Mouse (Mus musculus) midbrain, postnatal 0 days (tissue): ENCODE results near the gene Dusp1. TPM values are rescaled to one million over a fixed set of nuclear protein-coding genes. Genes with fewer than 3 reads are reported as not detected.
A peak's percentile ranks its signal among the peaks of the same experiment; 100 is the strongest.

Source experiments
- ATAC-seq: fragments of 200-750 bp; cut with Nextera tagmentation; 2 replicates; pipeline ENCODE4 v1.8.0; 2017; ENCODE audit warnings: moderate number of reproducible peaks, mild to moderate bottlenecking, moderate TSS enrichment, moderate library complexity; ENCODE audit not compliant: low FRiP score
- DNase-seq: peaks from one replicate; pipeline ENCODE4 v3.0.0-alpha.2; 2015; ENCODE audit warnings: low spot score
- H3K27ac ChIP-seq: fragments of 300-500 bp; sonication (generic); 2 replicates; pipeline ENCODE4 v1.5.1; 2014; ENCODE audit warnings: low read depth, mild to moderate bottlenecking, low read length, mixed read lengths
- H3K27me3 ChIP-seq: fragments of 300-500 bp; sonication (generic); 2 replicates; pipeline ENCODE4 v1.6.1; 2014; ENCODE audit warnings: low read length, control low read depth, mixed read lengths; ENCODE audit not compliant: insufficient read depth
- H3K36me3 ChIP-seq: fragments of 300-500 bp; sonication (generic); 2 replicates; pipeline ENCODE4 v1.6.1; 2014; ENCODE audit warnings: low read length, control low read depth, mixed read lengths; ENCODE audit not compliant: insufficient read depth
- H3K4me1 ChIP-seq: fragments of 300-500 bp; sonication (generic); 2 replicates; pipeline ENCODE4 v1.6.1; 2014; ENCODE audit warnings: mild to moderate bottlenecking, control low read depth, antibody characterized with exemption, low read length, mixed read lengths; ENCODE audit not compliant: insufficient read depth
- H3K4me2 ChIP-seq: fragments of 300-500 bp; sonication (generic); 2 replicates; pipeline ENCODE4 v1.6.1; 2014; ENCODE audit warnings: low read depth, mild to moderate bottlenecking, low read length, mixed read lengths; ENCODE audit not compliant: poor library complexity, severe bottlenecking
- H3K4me3 ChIP-seq: fragments of 300-500 bp; sonication (generic); 2 replicates; pipeline ENCODE4 v1.5.1; 2014; ENCODE audit warnings: low read depth, mild to moderate bottlenecking, low read length, moderate library complexity
- H3K9ac ChIP-seq: fragments of 300-500 bp; sonication (generic); replicated peaks from 2 replicates; pipeline ENCODE4 v1.6.1; 2014; ENCODE audit warnings: mild to moderate bottlenecking, low read length, moderate library complexity, mixed read lengths; ENCODE audit not compliant: poor library complexity, severe bottlenecking
- H3K9me3 ChIP-seq: fragments of 300-500 bp; sonication (generic); 2 replicates; pipeline ENCODE4 v1.6.1; 2016; ENCODE audit warnings: low read length, control low read depth
- CTCF ChIP-seq: IDR thresholded peaks from 2 replicates; pipeline ENCODE4 v1.5.1; 2016; ENCODE audit warnings: antibody characterized with exemption, mild to moderate bottlenecking
- WGBS: fragments of 180-500 bp; shearing (Covaris S2); extraction: QIAGEN DNeasy Blood & Tissue Kit; methylation state at CpG from one replicate; pipeline ENCODE4 v1.1.7; 2014; 5-methylcytosine and 5-hydroxymethylcytosine counted together
- polyA plus RNA-seq: library from polyadenylated mRNA; unstranded; fragments of >200 nt; fragmentation: Nextera tagmentation; extraction: Ambion mirVana; gene quantifications from 2 replicates; pipeline ENCODE4 v1.2.1, GENCODE M21; 2015
- total RNA-seq: library from RNA; depleted of rRNA; stranded (reverse); fragments of >200 nt; gene quantifications from 2 replicates; pipeline ENCODE4 v1.2.3, GENCODE M21; 2014

Gene Dusp1
- total and polyA plus RNA-seq, 2 experiments from 2014 or later, result 26.0 to 46.8 TPM

DNA sequence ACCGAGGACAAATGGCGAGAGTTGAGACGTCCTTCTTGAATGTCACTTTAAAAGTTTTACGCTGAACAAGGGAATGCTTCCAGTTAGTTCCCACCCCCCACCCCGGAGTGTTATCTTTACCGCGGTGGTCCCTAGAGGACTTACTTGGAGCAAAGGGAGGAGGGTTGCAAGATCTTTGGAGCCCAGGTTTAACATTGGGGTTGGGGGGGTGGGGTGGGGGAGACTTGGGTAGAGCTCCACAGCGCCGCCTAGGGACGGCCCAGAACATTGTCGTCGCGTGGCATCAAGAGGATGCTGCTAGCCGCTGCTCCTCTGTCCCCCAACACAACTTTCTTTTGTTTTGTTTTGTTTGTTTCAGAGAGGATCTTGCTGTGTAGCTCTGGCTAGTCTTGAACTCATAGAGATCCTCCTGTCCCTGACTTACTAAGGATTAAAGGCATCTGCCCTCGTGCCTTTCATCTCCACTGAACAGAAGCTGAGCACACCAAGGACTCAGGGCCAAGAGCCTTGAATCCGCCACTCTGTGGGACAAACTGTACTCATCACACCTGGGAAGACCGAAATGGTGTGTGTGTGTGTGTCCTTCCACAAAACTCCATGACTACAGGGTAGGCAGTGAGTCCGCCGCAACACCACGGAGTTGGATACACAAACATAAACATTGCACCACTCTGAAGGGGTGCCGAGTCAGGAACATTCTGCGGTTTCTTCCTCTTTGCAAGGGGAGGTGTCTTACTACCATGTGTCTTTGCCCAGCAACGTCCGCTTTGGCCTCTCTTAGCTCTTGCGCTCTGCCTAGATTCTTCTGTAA is 52.8 kb downstream of the Dusp1 start:
- H3K9me3 ChIP-seq, result no peaks in the 10 kb centered on the region
- peak overlapping the region; percentile 84 for H3K4me3 ChIP-seq
- peaks cover 14% of the 10 kb centered on the region; the same call in 1 of the 2 replicates for H3K4me1 ChIP-seq
- H3K4me2 ChIP-seq, result peak overlapping the region; percentile 79
- DNase-seq (peak; percentile 73), ATAC-seq (peak; percentile 15)
- peak overlapping the region; percentile 94 for H3K27ac ChIP-seq
- no peaks in the 10 kb centered on the region for H3K27me3 ChIP-seq
- 0 out of 2 replicates have a peak, but pooled peaks cover 3% of the 10 kb centered on the region for H3K36me3 ChIP-seq
- TF ChIP-seq CTCF, result peak; percentile 67
- H3K9ac ChIP-seq, result peak overlapping the region; percentile 93
- WGBS, result 27% methylated on average over 25 of the region's 25 CpGs

DNA sequence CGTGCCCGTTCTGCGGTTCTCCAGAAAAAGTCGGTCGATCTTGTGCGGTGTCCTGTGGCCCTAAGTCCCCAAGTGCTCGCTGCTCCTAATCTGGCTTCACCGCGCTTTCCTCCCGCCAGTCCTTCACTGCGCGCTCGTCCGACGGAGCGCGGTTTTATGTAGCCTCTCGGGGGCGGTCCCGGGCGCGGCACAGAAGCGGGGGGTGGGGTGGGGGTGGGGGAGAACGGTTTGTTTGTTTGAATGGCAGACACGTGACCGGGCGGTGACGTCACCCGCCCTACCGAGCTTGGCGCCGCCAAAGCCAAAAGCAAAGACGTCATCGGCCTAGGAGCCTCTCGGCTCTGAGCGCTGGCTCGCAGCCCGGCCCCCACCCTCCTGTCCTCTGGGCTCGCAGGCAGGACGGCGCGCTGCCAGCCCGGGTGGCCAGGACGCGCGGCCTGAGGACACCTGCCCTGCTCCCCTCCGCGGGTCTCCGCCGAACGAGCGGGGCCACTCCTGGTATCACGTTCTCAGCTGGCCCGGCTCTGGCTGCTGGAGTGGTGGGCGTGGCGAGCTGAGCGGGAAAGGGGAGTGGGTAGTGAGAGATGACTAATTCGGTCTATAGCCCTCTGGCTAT is 53.5 kb downstream of the Dusp1 start:
- Histone ChIP-seq H3K4me1 (peaks cover 19% of the 10 kb centered on the region; the same call in 1 of the 2 replicates), H3K27ac (peak overlapping the region; percentile 94), H3K4me2 (peak overlapping the region; percentile 79), H3K36me3 (0 out of 2 replicates have a peak, but pooled peaks cover 3% of the 10 kb centered on the region), H3K9ac (peak overlapping the region; percentile 93), H3K9me3 (no peaks in the 10 kb centered on the region), H3K27me3 (no peaks in the 10 kb centered on the region), H3K4me3 (peak overlapping the region; percentile 84)
- ATAC-seq, result peak; percentile 90
- no peak for TF ChIP-seq CTCF
- peak; percentile 98 for DNase-seq
- under 1% methylated on average over 51 of the region's 58 CpGs for WGBS

DNA sequence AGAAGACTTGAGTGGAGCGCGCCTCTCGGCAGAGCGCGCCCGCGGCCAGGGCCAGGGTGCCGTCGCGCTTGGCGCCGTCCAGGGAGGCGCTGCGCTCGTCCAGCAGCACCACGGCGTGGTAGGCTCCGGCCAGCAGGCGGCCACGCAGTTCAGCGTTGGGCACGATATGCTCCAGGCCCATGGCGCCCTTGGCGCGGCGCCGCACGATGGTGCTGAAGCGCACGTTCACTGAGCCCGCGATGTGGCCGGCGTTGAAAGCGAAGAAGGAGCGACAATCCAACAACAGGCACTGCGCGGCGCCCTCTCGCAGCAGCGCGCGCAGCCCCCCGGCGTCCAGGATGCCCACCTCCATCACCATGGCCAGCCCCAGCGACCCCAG is 54.0 kb downstream of the Dusp1 start:
- under 1% methylated on average over 45 of the region's 46 CpGs for WGBS
- Histone ChIP-seq H3K27me3 (no peaks in the 10 kb centered on the region), H3K4me3 (peak overlapping the region; percentile 84), H3K9ac (peak overlapping the region; percentile 93), H3K27ac (peak overlapping the region; percentile 94), H3K4me2 (peak overlapping the region; percentile 79), H3K4me1 (peaks cover 19% of the 10 kb centered on the region; the same call in 1 of the 2 replicates), H3K9me3 (no peaks in the 10 kb centered on the region), H3K36me3 (0 out of 2 replicates have a peak, but pooled peaks cover 3% of the 10 kb centered on the region)
- peak; percentile 69 for TF ChIP-seq CTCF
- ATAC-seq (peak; percentile 79), DNase-seq (peak; percentile 86)

DNA sequence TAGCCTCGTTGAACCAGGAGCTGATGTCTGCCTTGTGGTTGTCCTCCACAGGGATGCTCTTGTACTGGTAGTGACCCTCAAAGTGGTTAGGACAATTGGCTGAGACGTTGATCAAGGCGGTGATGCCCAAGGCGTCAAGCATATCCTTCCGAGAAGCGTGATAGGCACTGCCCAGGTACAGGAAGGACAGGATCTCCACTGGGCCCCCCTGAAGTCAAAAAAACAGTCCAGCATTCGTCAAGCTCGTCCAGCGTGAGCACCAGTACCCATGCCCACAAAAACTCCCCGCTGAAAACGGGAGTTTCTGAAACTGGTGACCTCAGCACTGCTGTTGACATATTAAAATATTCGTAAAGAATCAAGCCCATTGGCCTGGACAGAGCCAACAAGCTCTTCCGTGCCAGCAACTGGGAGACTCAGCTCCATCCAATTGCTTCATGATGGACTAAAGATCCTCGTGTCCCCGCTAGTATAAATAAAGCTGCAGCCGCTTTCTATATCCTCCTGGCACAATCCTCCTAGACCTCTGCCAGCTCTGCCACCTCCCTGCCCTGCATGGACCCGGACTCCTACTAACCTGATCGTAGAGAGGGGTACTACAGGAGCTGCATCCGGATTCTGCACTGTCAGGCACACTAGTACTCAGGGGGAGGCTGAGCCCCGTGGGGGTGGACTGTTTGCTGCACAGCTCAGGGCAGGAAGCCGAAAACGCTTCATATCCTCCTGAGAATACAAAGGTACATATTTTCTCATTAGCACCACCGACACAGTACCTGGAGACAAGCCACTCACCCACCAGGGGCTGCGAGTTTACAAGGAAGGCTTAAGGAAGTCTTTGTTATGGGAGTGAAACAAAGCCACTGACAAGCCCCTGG is 54.7 kb downstream of the Dusp1 start:
- Histone ChIP-seq H3K27me3 (no peaks in the 10 kb centered on the region), H3K9me3 (no peaks in the 10 kb centered on the region), H3K36me3 (0 out of 2 replicates have a peak, but pooled peaks cover 3% of the 10 kb centered on the region), H3K4me2 (peak overlapping the region; percentile 79), H3K27ac (peak overlapping the region; percentile 94), H3K4me3 (peak overlapping the region; percentile 84), H3K9ac (peak overlapping the region; percentile 93), H3K4me1 (peaks cover 19% of the 10 kb centered on the region; the same call in 1 of the 2 replicates)
- DNase-seq, result peak; percentile 70
- 13% methylated on average over 24 of the region's 24 CpGs for WGBS
- no peak for TF ChIP-seq CTCF
- ATAC-seq, result no peak

DNA sequence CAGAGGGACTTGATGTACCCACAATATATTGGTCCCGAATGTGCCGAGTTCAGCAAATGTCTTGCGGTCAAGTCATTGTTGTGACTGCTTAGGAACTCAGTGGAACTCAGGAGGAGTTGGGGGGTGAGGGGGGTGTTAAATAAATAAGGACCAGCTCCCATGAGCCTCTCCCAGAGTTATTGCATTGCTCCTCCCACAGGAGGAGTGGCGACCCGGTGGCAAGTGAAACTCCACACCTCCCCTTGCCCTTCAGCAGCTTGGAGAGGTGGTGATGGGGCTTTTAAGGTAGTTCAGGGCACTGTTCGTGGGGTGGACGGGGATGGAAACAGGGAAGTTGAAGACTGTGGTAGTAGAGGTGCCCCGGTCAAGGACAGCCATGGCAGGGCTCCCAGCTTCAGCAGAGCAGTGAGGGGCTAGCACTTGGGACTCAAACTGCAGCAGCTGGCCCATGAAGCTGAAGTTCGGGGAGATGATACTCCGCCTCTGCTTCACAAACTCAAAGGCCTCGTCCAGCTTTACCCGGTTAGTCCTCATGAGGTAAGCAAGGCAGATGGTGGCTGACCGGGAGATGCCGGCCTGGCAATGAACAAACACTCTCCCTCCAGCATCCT is 55.8 kb downstream of the Dusp1 start:
- H3K36me3 ChIP-seq, result 0 out of 2 replicates have a peak, but pooled peaks cover 3% of the 10 kb centered on the region
- no peak for ATAC-seq
- peak overlapping the region; percentile 84 for H3K4me3 ChIP-seq
- H3K4me1 ChIP-seq, result peaks cover 19% of the 10 kb centered on the region; the same call in 1 of the 2 replicates
- no peak for DNase-seq
- WGBS, result 87% methylated on average over 14 of the region's 14 CpGs
- no peak for TF ChIP-seq CTCF
- no peaks in the 10 kb centered on the region for H3K27me3 ChIP-seq
- H3K4me2 ChIP-seq, result peak overlapping the region; percentile 79
- no peaks in the 10 kb centered on the region for H3K9me3 ChIP-seq
- no peak overlapping the region for H3K27ac ChIP-seq
- no peak overlapping the region for H3K9ac ChIP-seq
